Mouse (Mus musculus): Measurements from ENCODE around the gene H2al2b.
"Not testable (repeated sequence)": the region's sequence is repeated elsewhere in the genome, so short reads cannot be mapped to it uniquely, and the experiment has no call there.

Gene H2al2b

DNA sequence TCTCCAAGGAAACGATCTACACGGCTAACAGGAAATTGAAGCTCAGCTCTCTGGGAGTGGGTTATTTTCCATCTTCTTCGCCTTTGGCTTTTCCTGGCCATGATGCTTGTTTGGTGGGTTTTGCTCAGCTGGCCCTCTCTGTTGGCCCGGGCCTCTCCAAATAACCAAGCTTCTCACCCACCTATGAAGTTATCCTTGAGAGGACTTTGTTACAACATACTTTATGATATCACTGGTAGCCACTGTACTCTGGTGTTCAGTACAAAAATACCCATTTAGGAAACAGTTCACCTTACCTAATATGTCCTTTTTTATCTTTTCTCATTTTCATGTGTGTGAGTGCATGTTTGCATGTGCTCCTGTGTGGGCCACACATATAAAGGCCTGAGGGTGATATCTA, at the start of gene H2al2b:
H2al2b (minus strand) TSS at position 101 of the 400 bp plus-strand sequence.
- not testable (repeated sequence) for DNase-seq
